Mouse (Mus musculus): ENCODE measurements at regions not wholly inside any gene's neighbourhood (a gene's known extent, or its start where the extent isn't known, plus 50 kb on each side); places are given as distances from the start of the nearest gene placed in this dataset.

DNA sequence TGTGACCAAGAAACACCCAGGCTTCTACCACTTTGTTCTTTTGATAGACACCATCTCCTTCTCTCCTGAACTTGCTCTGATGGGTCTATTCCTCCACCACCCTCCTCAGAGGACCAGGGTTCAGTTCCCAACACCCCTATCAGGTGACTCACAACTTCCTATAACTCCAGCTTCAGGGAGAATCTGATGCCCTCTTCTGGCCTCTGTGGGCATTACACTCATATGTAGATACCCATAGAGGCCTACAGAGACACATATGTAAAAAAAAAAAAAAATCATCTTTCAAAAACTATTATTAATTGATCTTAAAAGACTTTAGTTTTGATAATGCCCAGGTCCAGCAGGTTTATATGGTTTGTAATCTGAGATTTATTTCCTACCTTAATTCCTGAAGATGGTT, 505.9 kb upstream of the Tmem132c start:
- TF ChIP-seq USF1 (IDR thresholded peaks at IDR 0.05; ENCODE audit: low read depth, low read length) (no peak), MYB (IDR thresholded peaks at IDR 0.05; ENCODE audit: low read depth, low read length) (no peak), CTCF (IDR thresholded peaks at IDR 0.05 in 2 of 3, conservative IDR thresholded peaks at IDR 0.05 in 1 of 3; ENCODE audit: control insufficient read depth in 1 of 3, insufficient read depth in 1 of 3, low read depth in 2 of 3, low read length in 3 of 3, poor library complexity in 1 of 3, severe bottlenecking in 1 of 3) (no peak), UBTF (IDR thresholded peaks at IDR 0.05; ENCODE audit: borderline replicate concordance, insufficient read depth, low read depth, low read length) (no peak), E2F4 (IDR thresholded peaks at IDR 0.05; ENCODE audit: borderline replicate concordance, low read depth, low read length) (no peak), MAFK (IDR thresholded peaks at IDR 0.05; ENCODE audit: borderline replicate concordance, low read depth, low read length) (no peak), MAZ (IDR thresholded peaks at IDR 0.05; ENCODE audit: low read depth, low read length) (no peak), RCOR1 (IDR thresholded peaks at IDR 0.05; ENCODE audit: low read depth, low read length) (no peak), MXI1 (IDR thresholded peaks at IDR 0.05; ENCODE audit: low read depth, low read length) (no peak), GABPA (IDR thresholded peaks at IDR 0.05; ENCODE audit: low read depth, low read length) (no peak), MAX (IDR thresholded peaks at IDR 0.05; ENCODE audit: low read length) (no peak), CHD2 (IDR thresholded peaks at IDR 0.05; ENCODE audit: low read length) (no peak), BHLHE40 (IDR thresholded peaks at IDR 0.05; ENCODE audit: borderline replicate concordance, low read depth, low read length) (no peak), POLR2A (IDR thresholded peaks at IDR 0.05; ENCODE audit: control insufficient read depth in 1 of 2, insufficient read depth in 1 of 2, low read depth in 1 of 2, low read length in 2 of 2, poor library complexity in 1 of 2) (no peak)
